Mouse (Mus musculus): ENCODE results near the gene Pdf. TPM values are rescaled to one million over a fixed set of nuclear protein-coding genes. Genes with fewer than 3 reads are reported as not detected.
"Not testable (repeated sequence)": the region's sequence is repeated elsewhere in the genome, so short reads cannot be mapped to it uniquely, and the experiment has no call there.

The Pdf gene
- polyA plus RNA-seq, 1 experiment from 2014 or later, result 62.0 TPM

DNA sequence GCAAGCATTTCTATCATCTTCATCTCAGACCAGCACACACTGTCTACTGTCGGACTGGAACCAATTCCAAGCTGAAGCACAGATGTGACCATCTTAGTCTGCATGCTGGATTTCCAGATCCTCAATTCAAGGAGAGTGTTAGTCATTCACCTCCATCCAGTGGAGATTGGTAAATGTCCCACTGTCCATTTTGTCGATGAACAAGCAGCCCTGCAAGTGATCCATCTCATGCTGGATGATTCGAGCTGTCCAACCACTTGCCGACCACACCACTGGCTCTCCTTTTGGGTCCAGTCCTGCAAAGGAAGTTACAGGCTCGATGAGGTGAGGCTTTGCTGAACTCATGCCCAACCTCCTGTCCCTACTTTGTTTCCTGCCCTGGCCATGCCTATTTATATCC is 1.4 kb downstream of the Pdf start:
- ATAC-seq (ENCODE audit: low FRiP score, low TSS enrichment), result no peak
- Histone ChIP-seq H3K36me3 (ENCODE audit: control insufficient read depth, insufficient read depth, low read length) (peaks cover 73% of the 10 kb centered on the region), H3K27ac (ENCODE audit: low read depth, low read length) (no peak overlapping the region), H3K4me1 (ENCODE audit: control insufficient read depth, insufficient read depth, low read length) (0 out of 2 replicates have a peak, but pooled peaks cover 6% of the 10 kb centered on the region), H3K4me3 (ENCODE audit: low read length) (no peak overlapping the region), H3K4me2 (replicated peaks; ENCODE audit: low read depth, low read length) (peak overlapping the region; percentile 89; the same call in 1 of the 2 replicates), H3K9me3 (ENCODE audit: control insufficient read depth, low read length) (no peaks in the 10 kb centered on the region), H3K9ac (ENCODE audit: low read depth, low read length) (no peak overlapping the region; the same call in 1 of the 2 replicates), H3K27me3 (ENCODE audit: control insufficient read depth, insufficient read depth, low read length) (no peaks in the 10 kb centered on the region)
- WGBS, result 81% methylated on average over 5 of the region's 5 CpGs

DNA sequence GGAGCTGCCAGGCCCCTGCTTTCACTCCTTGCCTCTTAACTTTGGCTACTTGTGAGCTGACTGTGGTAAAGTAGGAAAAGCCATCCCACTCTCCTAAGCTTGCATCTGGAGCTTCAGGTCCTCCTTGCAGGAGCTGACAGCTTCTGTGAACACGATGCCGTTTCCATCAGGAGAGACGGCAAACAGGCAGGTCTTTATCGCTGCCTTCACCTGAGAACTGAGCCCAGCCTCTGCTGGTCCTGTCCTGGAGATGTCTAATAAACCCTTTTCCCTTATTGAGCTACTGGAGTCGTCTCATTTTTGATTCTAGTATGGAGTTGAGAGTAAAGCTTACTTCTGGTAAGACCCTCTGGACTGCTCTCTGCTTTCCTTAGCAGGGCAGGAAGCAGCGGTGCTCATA is 2.9 kb downstream of the Pdf start:
- H3K4me2 ChIP-seq (replicated peaks; ENCODE audit: low read depth, low read length), result no peak overlapping the region
- 92% methylated on average over 6 of the region's 6 CpGs for WGBS
- H3K9me3 ChIP-seq (ENCODE audit: control insufficient read depth, low read length), result no peaks in the 10 kb centered on the region
- no peaks in the 10 kb centered on the region for H3K27me3 ChIP-seq (ENCODE audit: control insufficient read depth, insufficient read depth, low read length)
- no peak overlapping the region for H3K9ac ChIP-seq (ENCODE audit: low read depth, low read length)
- H3K4me1 ChIP-seq (ENCODE audit: control insufficient read depth, insufficient read depth, low read length), result 0 out of 2 replicates have a peak, but pooled peaks cover 6% of the 10 kb centered on the region
- H3K27ac ChIP-seq (ENCODE audit: low read depth, low read length), result no peak overlapping the region
- no peak overlapping the region for H3K4me3 ChIP-seq (ENCODE audit: low read length)
- peaks cover 76% of the 10 kb centered on the region for H3K36me3 ChIP-seq (ENCODE audit: control insufficient read depth, insufficient read depth, low read length)
- ATAC-seq (ENCODE audit: low FRiP score, low TSS enrichment), result no peak

- no peaks in the 10 kb centered on the region for H3K4me1 ChIP-seq (ENCODE audit: control insufficient read depth, insufficient read depth, low read length)
- H3K36me3 ChIP-seq (ENCODE audit: control insufficient read depth, insufficient read depth, low read length), result peaks cover 80% of the 10 kb centered on the region
- no peak overlapping the region for H3K4me2 ChIP-seq (replicated peaks; ENCODE audit: low read depth, low read length)
- H3K9me3 ChIP-seq (ENCODE audit: control insufficient read depth, low read length), result no peaks in the 10 kb centered on the region
- H3K9ac ChIP-seq (ENCODE audit: low read depth, low read length), result no peak overlapping the region
- ATAC-seq (ENCODE audit: low FRiP score, low TSS enrichment), result no peak
- H3K27ac ChIP-seq (ENCODE audit: low read depth, low read length), result no peak overlapping the region
- no peaks in the 10 kb centered on the region for H3K27me3 ChIP-seq (ENCODE audit: control insufficient read depth, insufficient read depth, low read length)
- WGBS, result 81% methylated on average over 7 of the region's 7 CpGs
- no peak overlapping the region for H3K4me3 ChIP-seq (ENCODE audit: low read length)
Observed at GRCm38 (mm10) chr8:107040632-107041031, 7.8 kb downstream of the Pdf start.

GRCm38 (mm10) chr8:107036626-107037025 is 11.8 kb downstream of the Pdf start:
- no peaks in the 10 kb centered on the region for H3K9me3 ChIP-seq (ENCODE audit: control insufficient read depth, low read length)
- WGBS, result 79% methylated on average over 8 of the region's 8 CpGs
- H3K27ac ChIP-seq (ENCODE audit: low read depth, low read length), result no peak overlapping the region
- H3K4me3 ChIP-seq (ENCODE audit: low read length), result no peak overlapping the region
- H3K4me1 ChIP-seq (ENCODE audit: control insufficient read depth, insufficient read depth, low read length), result peaks cover 7% of the 10 kb centered on the region; the same call in 1 of the 2 replicates
- no peak overlapping the region for H3K4me2 ChIP-seq (replicated peaks; ENCODE audit: low read depth, low read length)
- peaks cover 40% of the 10 kb centered on the region for H3K36me3 ChIP-seq (ENCODE audit: control insufficient read depth, insufficient read depth, low read length)
- H3K9ac ChIP-seq (ENCODE audit: low read depth, low read length), result no peak overlapping the region
- no peaks in the 10 kb centered on the region for H3K27me3 ChIP-seq (ENCODE audit: control insufficient read depth, insufficient read depth, low read length)
- no peak for ATAC-seq (ENCODE audit: low FRiP score, low TSS enrichment)

DNA sequence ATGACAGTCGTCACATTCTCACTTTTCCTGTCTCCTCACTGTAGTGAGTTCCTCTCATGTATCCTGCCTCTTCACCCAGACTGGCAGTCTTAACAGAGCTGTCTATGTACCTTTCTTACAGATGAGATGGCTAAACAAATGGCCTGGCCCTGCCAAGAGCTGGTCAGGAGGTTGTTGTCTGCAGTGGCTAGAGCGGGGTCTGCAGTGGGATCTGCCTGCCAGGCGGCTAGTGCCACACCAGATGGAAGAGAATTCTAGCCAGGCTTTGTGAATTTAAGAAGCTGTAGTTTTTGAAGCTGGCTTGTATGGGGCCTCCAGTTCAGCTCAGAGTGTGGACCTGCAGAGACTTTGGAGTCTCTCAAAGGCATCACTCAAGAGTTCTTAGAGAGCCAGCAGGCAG is 12.8 kb downstream of the Pdf start:
- ATAC-seq (ENCODE audit: low FRiP score, low TSS enrichment), result no peak
- no peak overlapping the region for H3K27ac ChIP-seq (ENCODE audit: low read depth, low read length)
- H3K4me1 ChIP-seq (ENCODE audit: control insufficient read depth, insufficient read depth, low read length), result peaks cover 7% of the 10 kb centered on the region; the same call in 1 of the 2 replicates

DNA sequence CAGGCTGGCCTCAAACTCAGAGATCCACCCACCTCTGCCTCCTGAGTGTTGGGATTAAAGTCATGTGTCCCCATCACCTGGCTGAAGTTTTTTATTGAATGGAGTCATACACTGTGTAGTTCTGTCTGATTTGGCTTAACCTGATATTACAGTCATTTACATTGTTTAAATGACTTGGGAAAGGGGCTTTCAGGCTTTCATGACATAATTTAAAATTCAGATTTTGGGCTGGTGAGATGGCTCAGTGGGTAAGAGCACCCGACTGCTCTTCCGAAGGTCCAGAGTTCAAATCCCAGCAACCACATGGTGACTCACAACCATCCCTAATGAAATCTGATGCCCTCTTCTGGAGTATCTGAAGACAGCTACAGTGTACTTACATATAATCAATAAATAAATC is 14.8 kb downstream of the Pdf start:
- H3K4me2 ChIP-seq (replicated peaks; ENCODE audit: low read depth, low read length); H3K4me3 ChIP-seq (ENCODE audit: low read length); H3K9me3 ChIP-seq (ENCODE audit: control insufficient read depth, low read length); H3K9ac ChIP-seq (ENCODE audit: low read depth, low read length); H3K27me3 ChIP-seq (ENCODE audit: control insufficient read depth, insufficient read depth, low read length); H3K4me1 ChIP-seq (ENCODE audit: control insufficient read depth, insufficient read depth, low read length); ATAC-seq (ENCODE audit: low FRiP score, low TSS enrichment); H3K27ac ChIP-seq (ENCODE audit: low read depth, low read length): not testable (repeated sequence)
- WGBS, result 96% methylated on average over 2 of the region's 2 CpGs
- peaks cover 12% of the 10 kb centered on the region for H3K36me3 ChIP-seq (ENCODE audit: control insufficient read depth, insufficient read depth, low read length)

More for the DNA sequence above, 12.8 kb downstream of the Pdf start:
- Histone ChIP-seq H3K9me3 (ENCODE audit: control insufficient read depth, low read length) (no peaks in the 10 kb centered on the region), H3K9ac (ENCODE audit: low read depth, low read length) (no peak overlapping the region), H3K4me3 (ENCODE audit: low read length) (no peak overlapping the region), H3K36me3 (ENCODE audit: control insufficient read depth, insufficient read depth, low read length) (peaks cover 31% of the 10 kb centered on the region), H3K27me3 (ENCODE audit: control insufficient read depth, insufficient read depth, low read length) (no peaks in the 10 kb centered on the region), H3K4me2 (replicated peaks; ENCODE audit: low read depth, low read length) (no peak overlapping the region)
- 83% methylated on average over 3 of the region's 3 CpGs for WGBS

GRCm38 (mm10) chr8:107031577-107032090 is 16.8 kb downstream of the Pdf start:
- Histone ChIP-seq H3K4me2 (replicated peaks; ENCODE audit: low read depth, low read length) (peak overlapping the region; percentile 82), H3K9me3 (ENCODE audit: control insufficient read depth, low read length) (no peaks in the 10 kb centered on the region), H3K27ac (ENCODE audit: low read depth, low read length) (peak overlapping the region; percentile 70), H3K4me3 (ENCODE audit: low read length) (peak overlapping the region; percentile 94), H3K9ac (ENCODE audit: low read depth, low read length) (peak overlapping the region; percentile 95), H3K36me3 (ENCODE audit: control insufficient read depth, insufficient read depth, low read length) (peaks cover 3% of the 10 kb centered on the region; the same call in 1 of the 2 replicates), H3K4me1 (ENCODE audit: control insufficient read depth, insufficient read depth, low read length) (peaks cover 7% of the 10 kb centered on the region; the same call in 1 of the 2 replicates), H3K27me3 (ENCODE audit: control insufficient read depth, insufficient read depth, low read length) (no peaks in the 10 kb centered on the region)
- WGBS, result under 1% methylated on average over 33 of the region's 40 CpGs
- ATAC-seq (ENCODE audit: low FRiP score, low TSS enrichment), result no peak

GRCm38 (mm10) chr8:107030650-107031576 is 17.5 kb downstream of the Pdf start, which contains the start of gene Vps4a:
TSS of gene Vps4a (plus strand) at chr8:107031222.
- 4% methylated on average over 66 of the region's 66 CpGs for WGBS

GRCm38 (mm10) chr8:107030058-107030457 is 18.4 kb downstream of the Pdf start:
- ATAC-seq (ENCODE audit: low FRiP score, low TSS enrichment), result no peak
- no peaks in the 10 kb centered on the region for H3K36me3 ChIP-seq (ENCODE audit: control insufficient read depth, insufficient read depth, low read length)
- no peaks in the 10 kb centered on the region for H3K9me3 ChIP-seq (ENCODE audit: control insufficient read depth, low read length)
- H3K4me1 ChIP-seq (ENCODE audit: control insufficient read depth, insufficient read depth, low read length), result peaks cover 7% of the 10 kb centered on the region; the same call in 1 of the 2 replicates
- no peak overlapping the region for H3K9ac ChIP-seq (ENCODE audit: low read depth, low read length)
- H3K27ac ChIP-seq (ENCODE audit: low read depth, low read length), result no peak overlapping the region
- no peak overlapping the region for H3K4me3 ChIP-seq (ENCODE audit: low read length)
- no peak overlapping the region for H3K4me2 ChIP-seq (replicated peaks; ENCODE audit: low read depth, low read length)
- H3K27me3 ChIP-seq (ENCODE audit: control insufficient read depth, insufficient read depth, low read length), result no peaks in the 10 kb centered on the region
- 71% methylated on average over 5 of the region's 5 CpGs for WGBS

More at GRCm38 (mm10) chr8:107030650-107031576, 17.5 kb downstream of the Pdf start, which contains the start of gene Vps4a:
- Histone ChIP-seq H3K27ac (ENCODE audit: low read depth, low read length) (peak within 1 kb of the TSS; percentile 70), H3K36me3 (ENCODE audit: control insufficient read depth, insufficient read depth, low read length) (no peaks in the 10 kb centered on the region), H3K4me3 (ENCODE audit: low read length) (peak within 1 kb of the TSS; percentile 94), H3K4me2 (replicated peaks; ENCODE audit: low read depth, low read length) (peak within 1 kb of the TSS; percentile 82), H3K9ac (ENCODE audit: low read depth, low read length) (peak within 1 kb of the TSS; percentile 95), H3K9me3 (ENCODE audit: control insufficient read depth, low read length) (no peaks in the 10 kb centered on the region), H3K27me3 (ENCODE audit: control insufficient read depth, insufficient read depth, low read length) (no peaks in the 10 kb centered on the region), H3K4me1 (ENCODE audit: control insufficient read depth, insufficient read depth, low read length) (peaks cover 7% of the 10 kb centered on the region; the same call in 1 of the 2 replicates)
- ATAC-seq (ENCODE audit: low FRiP score, low TSS enrichment), result peak; percentile 96
